Comparison of ENCODE assay signal across 28 mouse cellular contexts in the genomic region with DNA sequence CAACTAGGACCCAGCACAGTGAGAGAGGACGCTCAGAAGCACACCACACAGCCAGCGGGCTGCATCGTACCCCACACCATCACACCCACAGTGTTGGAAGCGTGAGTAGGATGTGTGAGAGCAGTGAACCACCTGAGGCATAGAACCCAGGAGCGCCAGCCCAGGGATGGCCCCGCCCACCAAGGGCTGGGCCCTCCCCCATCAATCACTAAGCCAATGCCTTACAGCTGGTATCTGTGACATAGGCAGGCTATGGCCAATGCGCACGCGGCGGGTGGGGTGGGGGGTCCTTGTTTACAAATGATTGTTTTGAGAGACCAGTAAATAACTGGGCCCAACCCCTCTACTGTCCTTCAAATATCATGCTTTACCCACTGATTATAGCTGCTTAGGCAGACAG. TPM values are rescaled to one million over a fixed set of nuclear protein-coding genes. Genes with fewer than 3 reads are reported as not detected.
DNase-seq lines count a peak whose midpoint lies in the region; ATAC-seq lines count a peak whose summit lies in the region.
"Had no signal": no experiment of that assay in that cellular context is flagged by ENCODE, and none has a peak within 500 bp of the region (broad histone marks: within the 10 kb centered on the region; RNA-seq: fewer than 3 reads in every experiment).

No protein-coding gene starts in this region.

- H3K9me3 ChIP-seq in heart, embryonic 12.5 days (replicated peaks) = no peaks in the 10 kb centered on the region
- no peaks in the 10 kb centered on the region for H3K9me3 ChIP-seq in kidney, embryonic 16.5 days (ENCODE audit: low read length)
- no peaks in the 10 kb centered on the region for H3K9me3 ChIP-seq in limb, embryonic 11.5 days (ENCODE audit: control insufficient read depth, low read length)
- H3K9me3 ChIP-seq: embryonic facial prominence, embryonic 12.5 days; hindbrain, embryonic 10.5 days; limb, embryonic 13.5 days; liver, embryonic 15.5 days; midbrain, embryonic 15.5 days had no signal

- 59% methylated on average over 10 of the region's 10 CpGs for WGBS in heart, embryonic 12.5 days
- 64% methylated on average over 10 of the region's 10 CpGs for WGBS in kidney, embryonic 16.5 days
- WGBS in limb, embryonic 11.5 days = 53% methylated on average over 10 of the region's 10 CpGs

- peaks cover 95% of the 10 kb centered on the region for H3K4me1 ChIP-seq in heart, embryonic 12.5 days (replicated peaks)
- H3K4me1 ChIP-seq in kidney, embryonic 16.5 days (ENCODE audit: insufficient read depth, low read length) = peaks cover 75% of the 10 kb centered on the region
- H3K4me1 ChIP-seq in limb, embryonic 11.5 days (ENCODE audit: control insufficient read depth, insufficient read depth, low read length) = peaks cover 28% of the 10 kb centered on the region

- no peak for ATAC-seq in heart, embryonic 12.5 days (ENCODE audit: insufficient number of reproducible peaks, low FRiP score)
- ATAC-seq in kidney, embryonic 16.5 days (ENCODE audit: low FRiP score, low TSS enrichment) = no peak
- peak; percentile 14; the same call in 1 of the 2 replicates for ATAC-seq in limb, embryonic 11.5 days (ENCODE audit: insufficient number of reproducible peaks, low FRiP score, low TSS enrichment, low read depth)
- ATAC-seq: activated CD4-positive, CD25-positive, alpha-beta regulatory T cell, adult 4 months; forebrain, embryonic 14.5 days; midbrain, embryonic 15.5 days had no signal

- no peak for DNase-seq in heart, postnatal 10 days
- DNase-seq in kidney, adult 18-20 months = no peak
- peak; percentile 42 for DNase-seq in ES-CJ7 (ENCODE audit: low read depth, low spot score)
- no peak for DNase-seq in limb, embryonic 11.5 days (ENCODE audit: low spot score)
- DNase-seq in urinary bladder, postnatal 25 days (ENCODE audit: low spot score) = no peak
- DNase-seq: adrenal gland, postnatal 10 days; B cell, adult 2 months; cerebellum, adult 9-11 months; kidney, adult 2 months; kidney, postnatal 36 days; layer of hippocampus, adult 9-11 months; thymus, postnatal 25 days had no signal

- peak overlapping the region; percentile 98; the same call in 1 of the 2 replicates for H3K27ac ChIP-seq in heart, embryonic 12.5 days (ENCODE audit: poor library complexity, severe bottlenecking)
- H3K27ac ChIP-seq in kidney, embryonic 16.5 days (ENCODE audit: low read length) = 0 out of 2 replicates have a peak overlapping the region, but pooled peaks have one; percentile 45
- no peak overlapping the region for H3K27ac ChIP-seq in limb, embryonic 11.5 days (replicated peaks; ENCODE audit: low read depth, low read length)
- H3K27ac ChIP-seq: embryonic facial prominence, embryonic 12.5 days; hindbrain, embryonic 10.5 days; limb, embryonic 13.5 days; midbrain, embryonic 15.5 days had no signal

- no peaks in the 10 kb centered on the region for H3K27me3 ChIP-seq in heart, embryonic 12.5 days (replicated peaks)
- H3K27me3 ChIP-seq in kidney, embryonic 16.5 days (ENCODE audit: insufficient read depth, low read length) = no peaks in the 10 kb centered on the region
- no peaks in the 10 kb centered on the region for H3K27me3 ChIP-seq in limb, embryonic 11.5 days (ENCODE audit: control insufficient read depth, insufficient read depth, low read length)
- H3K27me3 ChIP-seq: embryonic facial prominence, embryonic 12.5 days; limb, embryonic 13.5 days; liver, embryonic 15.5 days; midbrain, embryonic 15.5 days had no signal

- no peak overlapping the region for H3K9ac ChIP-seq in heart, embryonic 12.5 days
- no peak overlapping the region for H3K9ac ChIP-seq in kidney, embryonic 16.5 days (replicated peaks; ENCODE audit: low read length)
- H3K9ac ChIP-seq in limb, embryonic 11.5 days (ENCODE audit: low read length) = no peak overlapping the region
- H3K9ac ChIP-seq: embryonic facial prominence, embryonic 12.5 days; limb, embryonic 13.5 days; liver, embryonic 15.5 days; midbrain, embryonic 15.5 days had no signal

- no peak overlapping the region for H3K4me3 ChIP-seq in heart, embryonic 12.5 days
- H3K4me3 ChIP-seq in kidney, embryonic 16.5 days (ENCODE audit: low read length) = no peak overlapping the region
- H3K4me3 ChIP-seq in limb, embryonic 11.5 days (ENCODE audit: low read depth, low read length) = no peak overlapping the region
- H3K4me3 ChIP-seq: embryonic facial prominence, embryonic 12.5 days; erythroblast, embryonic 14.5 days; hindbrain, embryonic 10.5 days; limb, embryonic 13.5 days; liver, embryonic 15.5 days; midbrain, embryonic 15.5 days; myocyte had no signal

- intact Hi-C loops in heart, postnatal 10 days (cut with DNase I) = no loop called here

- no peaks in the 10 kb centered on the region for H3K36me3 ChIP-seq in heart, embryonic 12.5 days
- no peaks in the 10 kb centered on the region for H3K36me3 ChIP-seq in kidney, embryonic 16.5 days (ENCODE audit: insufficient read depth, low read length)
- H3K36me3 ChIP-seq in limb, embryonic 11.5 days (ENCODE audit: control insufficient read depth, insufficient read depth, low read length) = no peaks in the 10 kb centered on the region
- H3K36me3 ChIP-seq: embryonic facial prominence, embryonic 12.5 days; hindbrain, embryonic 10.5 days; limb, embryonic 13.5 days; liver, embryonic 15.5 days; midbrain, embryonic 15.5 days had no signal

- H3K4me2 ChIP-seq in heart, embryonic 12.5 days = no peak overlapping the region
- no peak overlapping the region for H3K4me2 ChIP-seq in kidney, embryonic 16.5 days (replicated peaks; ENCODE audit: low read depth, low read length)
- no peak overlapping the region for H3K4me2 ChIP-seq in limb, embryonic 11.5 days (ENCODE audit: low read depth, severe bottlenecking)
- H3K4me2 ChIP-seq: embryonic facial prominence, embryonic 12.5 days; limb, embryonic 13.5 days; liver, embryonic 15.5 days; midbrain, embryonic 15.5 days had no signal

RNA-seq across cellular contexts. Expression of a gene that starts 34.5 kb away (rescaled TPM):
- 1.4 and 1.5 TPM in 2 replicates for polyA plus RNA-seq in heart, embryonic 12.5 days (2016; fragmentation: Nextera tagmentation; extraction: Ambion mirVana)
- 1 to 10 TPM; 2.0 to 2.1 TPM for total RNA-seq in heart, postnatal 10 days (2021)
- polyA plus RNA-seq in kidney, embryonic 16.5 days (2015; fragmentation: Nextera tagmentation; extraction: Ambion mirVana) = 0.69 and 1.1 TPM in 2 replicates
- 0.39 and 0.78 TPM in 2 replicates for polyA plus RNA-seq in limb, embryonic 11.5 days (2014; fragmentation: Nextera tagmentation; extraction: Ambion mirVana)
- polyA plus RNA-seq: activated CD4-positive, CD25-positive, alpha-beta regulatory T cell, adult 4 months; erythroblast, embryonic 14.5 days; liver, embryonic 15.5 days had no signal

RNA-seq across cellular contexts. Expression of a gene that starts 46.0 kb away (rescaled TPM):
- not detected in 2 replicates for polyA plus RNA-seq in heart, embryonic 12.5 days (2016; fragmentation: Nextera tagmentation; extraction: Ambion mirVana)
- not detected for total RNA-seq in heart, postnatal 10 days (2021)
- polyA plus RNA-seq in kidney, embryonic 16.5 days (2015; fragmentation: Nextera tagmentation; extraction: Ambion mirVana) = not detected in 2 replicates
- polyA plus RNA-seq in limb, embryonic 11.5 days (2014; fragmentation: Nextera tagmentation; extraction: Ambion mirVana) = not detected in 2 replicates
- total RNA-seq: adrenal gland, postnatal 10 days; left cerebral cortex, adult 8-10 months had no signal
- polyA plus RNA-seq: activated CD4-positive, CD25-positive, alpha-beta regulatory T cell, adult 4 months; brain, embryonic 14.5 days; embryonic facial prominence, embryonic 12.5 days; erythroblast, embryonic 14.5 days; forebrain, embryonic 14.5 days; gonadal fat pad, adult 2 months; hindbrain, embryonic 10.5 days; kidney, adult 2 months; limb, embryonic 13.5 days; liver, embryonic 15.5 days; lung, embryonic 16.5 days; midbrain, embryonic 15.5 days; myocyte; neural tube, embryonic 14.5 days had no signal
